Mouse (Mus musculus): ENCODE results near the gene Atp5b. TPM values are rescaled to one million over a fixed set of nuclear protein-coding genes. Genes with fewer than 3 reads are reported as not detected.

Gene Atp5b
- polyA plus RNA-seq, 1 experiment from 2014 or later: 2,546 TPM

DNA sequence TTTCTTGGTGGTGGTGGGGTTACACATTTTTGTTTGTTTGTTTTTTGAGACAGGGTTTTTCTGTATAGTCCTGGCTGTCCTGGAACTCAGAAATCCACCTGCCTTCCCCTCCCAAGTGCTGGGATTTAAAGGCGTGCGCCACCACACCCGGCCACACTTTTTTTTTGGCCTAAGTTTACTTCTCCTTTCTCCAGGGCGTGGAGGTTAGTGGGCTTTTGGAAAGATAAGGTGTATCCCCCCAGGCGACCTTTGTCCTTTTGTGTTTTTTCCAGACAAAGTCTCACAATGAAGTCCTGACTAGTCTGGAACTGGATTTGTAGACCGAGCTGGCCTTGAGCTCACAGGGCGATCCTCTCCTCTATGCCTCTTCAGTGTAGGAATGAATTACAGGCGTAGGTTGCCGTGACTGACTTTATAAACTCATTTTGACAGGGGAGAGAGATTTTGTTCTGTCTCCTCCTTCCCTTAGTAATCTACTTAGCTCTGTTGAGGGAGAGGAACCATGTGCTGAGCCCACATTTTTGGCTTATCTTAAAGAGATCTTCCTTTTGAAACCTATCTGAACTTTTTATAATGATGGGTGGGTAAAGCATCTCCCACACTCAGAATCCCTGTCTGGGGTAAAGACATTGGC is 12.0 kb downstream of the Atp5b start:
- ATAC-seq (no peak), DNase-seq (ENCODE audit: low read depth, low spot score) (no peak)
- ChIA-PET CTCF (interaction anchor here (0.9 to 1.6 kb wide), 2 partner anchors 10 to 91 kb away, joined by 4 to 6 read pairs; no protein-coding TSS in a partner anchor), POLR2A (interaction anchor here (1.1 to 1.8 kb wide), 3 partner anchors 12 to 59 kb away, joined by 4 to 5 read pairs (median 5); partner anchors contain the start of genes Atp5b and Naca)
- TF ChIP-seq CTCF (IDR thresholded peaks at IDR 0.05): no peak
- in situ Hi-C loops (cut with MboI; ENCODE audit: low pct_unique_long_range_greater_than_20kb): no loop called here
- no peaks in the 10 kb centered on the region for H3K27me3 ChIP-seq

DNA sequence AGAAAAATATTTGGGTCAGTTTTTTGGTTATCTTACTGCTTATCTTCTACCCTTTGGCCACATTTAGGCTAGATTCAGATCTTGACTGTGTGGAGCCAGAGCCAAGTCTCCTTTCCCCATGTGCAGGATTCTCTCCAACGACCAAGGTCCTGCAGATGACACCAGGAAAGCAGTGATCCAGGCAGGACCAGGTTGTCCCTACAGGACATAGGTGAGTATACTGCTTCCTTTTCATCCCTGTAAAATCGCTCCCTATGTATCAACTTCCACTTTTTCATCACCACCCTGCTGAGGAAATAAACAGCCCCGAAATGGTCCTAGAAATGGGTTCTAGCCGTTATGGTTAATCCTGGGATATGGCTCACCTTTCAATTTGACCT is 13.2 kb downstream of the Atp5b start:
- ATAC-seq: no peak
- CTCF ChIA-PET: interaction anchor here (1.6 kb wide), 1 partner anchor 11 kb away, joined by 4 read pairs; no protein-coding TSS in a partner anchor

DNA sequence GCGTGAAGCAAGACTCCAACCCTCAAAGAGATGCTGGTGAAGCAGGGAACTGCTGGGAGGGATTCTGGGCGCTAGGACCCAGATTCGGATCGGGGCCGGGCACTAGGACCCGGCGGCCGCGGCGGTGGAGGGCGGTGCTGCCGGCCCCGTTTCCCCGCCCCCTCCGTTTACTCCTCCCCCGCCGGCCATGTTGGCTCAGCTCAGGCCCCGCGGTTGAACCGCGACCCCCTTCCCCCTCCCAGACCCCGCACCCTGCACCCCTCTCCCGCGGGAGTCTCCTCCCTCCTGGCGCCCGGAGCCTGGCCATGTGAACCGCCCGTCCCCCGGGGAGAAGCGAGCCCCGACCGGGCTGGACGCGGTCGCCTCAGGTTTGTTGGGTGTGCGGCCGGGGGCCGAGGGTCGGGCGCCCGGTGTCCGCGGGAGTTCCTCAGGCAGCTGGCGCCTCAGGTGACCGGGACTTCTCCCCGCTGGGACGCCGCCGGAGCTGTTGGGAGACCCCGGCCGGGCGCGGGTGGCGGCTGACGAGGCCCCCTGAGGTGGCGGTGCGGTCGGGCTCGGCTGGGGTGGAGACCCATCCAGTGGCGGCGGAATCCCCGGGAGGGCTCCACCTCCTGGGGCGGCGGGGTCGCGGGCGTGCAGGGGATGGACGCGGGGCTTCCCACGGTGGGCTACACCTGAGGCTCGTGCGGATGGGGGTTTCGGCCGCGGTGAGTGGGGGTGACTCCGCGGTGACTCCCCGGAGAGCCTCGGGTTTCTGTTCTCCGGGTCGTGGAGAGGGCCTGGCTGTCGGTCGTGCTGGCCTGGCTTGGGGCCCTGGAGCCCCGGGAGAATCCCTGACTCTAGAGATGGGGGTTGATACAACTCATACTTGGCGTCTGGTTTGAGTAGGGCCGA is 13.9 kb downstream of the Atp5b start:
- DNase-seq (ENCODE audit: low read depth, low spot score) (no peak), ATAC-seq (peak; percentile 15)
- ChIA-PET CTCF (no interaction called here), POLR2A (interaction anchor here (1.9 kb wide), 1 partner anchor 13 kb away, joined by 5 read pairs; no protein-coding TSS in a partner anchor)
- H3K27me3 ChIP-seq: no peaks in the 10 kb centered on the region
- TF ChIP-seq CTCF (IDR thresholded peaks at IDR 0.05): no peak
- in situ Hi-C loops (cut with MboI; ENCODE audit: low pct_unique_long_range_greater_than_20kb): no loop called here

More for the DNA sequence above, 13.2 kb downstream of the Atp5b start:
- H3K27me3 ChIP-seq: no peaks in the 10 kb centered on the region
- POLR2A ChIA-PET: interaction anchor here (1.1 kb wide), 1 partner anchor 44 kb away, joined by 5 read pairs; no protein-coding TSS in a partner anchor
- in situ Hi-C loops (cut with MboI; ENCODE audit: low pct_unique_long_range_greater_than_20kb): no loop called here
- no peak for TF ChIP-seq CTCF (IDR thresholded peaks at IDR 0.05)
- DNase-seq (ENCODE audit: low read depth, low spot score): no peak

DNA sequence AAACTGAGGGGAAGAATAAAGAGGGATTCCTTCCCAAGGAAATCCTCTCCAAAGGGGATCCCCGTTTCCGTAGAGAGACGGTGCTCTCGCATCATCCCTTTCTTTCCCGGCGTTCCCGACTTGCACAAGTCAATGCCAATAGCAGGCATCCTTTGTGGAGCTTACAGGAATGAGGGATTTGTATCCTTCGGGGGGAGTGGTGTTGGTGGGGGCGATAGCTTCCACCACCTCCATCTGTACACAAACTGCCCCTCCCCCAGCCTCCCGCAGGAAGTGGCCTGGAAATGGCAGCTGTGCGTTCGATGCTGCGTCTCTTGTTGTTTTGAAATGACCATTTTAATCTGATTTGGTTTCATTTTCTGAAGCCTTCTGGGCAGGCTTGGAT is 14.5 kb downstream of the Atp5b start:
- no peak for ATAC-seq
- ChIA-PET POLR2A (interaction anchor here (1.9 kb wide), 1 partner anchor 14 kb away, joined by 5 read pairs; no protein-coding TSS in a partner anchor), CTCF (interaction anchor here (0.9 kb wide), 1 partner anchor 92 kb away, joined by 3 read pairs; no protein-coding TSS in a partner anchor)
- H3K27me3 ChIP-seq: no peaks in the 10 kb centered on the region
- TF ChIP-seq CTCF (IDR thresholded peaks at IDR 0.05): no peak
- in situ Hi-C loops (cut with MboI; ENCODE audit: low pct_unique_long_range_greater_than_20kb): no loop called here
- DNase-seq (ENCODE audit: low read depth, low spot score): no peak

DNA sequence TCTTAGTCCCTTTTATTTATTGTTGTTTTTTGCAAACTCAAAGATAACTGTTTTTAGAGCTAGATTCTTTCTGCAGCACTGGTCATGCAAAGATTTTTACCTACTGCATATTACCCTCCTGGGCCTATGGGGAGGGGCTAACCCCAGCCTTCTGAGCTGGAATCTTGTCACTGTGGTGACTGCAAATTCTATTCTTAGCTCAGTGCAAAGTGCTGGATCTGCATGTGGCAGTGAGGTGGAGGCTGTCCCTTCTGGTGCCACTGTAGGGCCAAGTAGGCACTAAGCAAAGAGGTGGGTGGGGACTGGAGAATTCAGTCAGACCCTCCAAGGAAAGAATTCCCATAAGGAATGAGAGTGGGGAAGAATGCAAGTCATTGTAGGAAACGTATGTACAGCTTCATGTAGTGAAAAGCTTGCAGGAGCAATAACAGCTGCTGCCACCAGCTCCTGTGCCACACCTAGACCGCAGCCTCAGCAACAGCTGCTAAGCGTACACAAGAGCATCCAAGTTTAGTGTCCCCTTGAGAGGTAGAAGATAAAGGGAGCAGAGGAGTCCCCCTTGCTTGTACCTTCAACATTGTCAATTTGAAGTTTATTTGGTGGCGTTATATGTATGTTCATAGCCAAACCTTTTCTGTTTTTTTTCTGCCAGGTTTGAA is 27.2 kb downstream of the Atp5b start:
- ATAC-seq (no peak), DNase-seq (ENCODE audit: low read depth, low spot score) (no peak)
- CTCF ChIA-PET: interaction anchor here (1.5 kb wide), 1 partner anchor 31 kb away, joined by 3 read pairs; no protein-coding TSS in a partner anchor
- no peak for TF ChIP-seq CTCF (IDR thresholded peaks at IDR 0.05)
- in situ Hi-C loops (cut with MboI; ENCODE audit: low pct_unique_long_range_greater_than_20kb): no loop called here
- H3K27me3 ChIP-seq: no peaks in the 10 kb centered on the region
- POLR2A ChIA-PET: no interaction called here

DNA sequence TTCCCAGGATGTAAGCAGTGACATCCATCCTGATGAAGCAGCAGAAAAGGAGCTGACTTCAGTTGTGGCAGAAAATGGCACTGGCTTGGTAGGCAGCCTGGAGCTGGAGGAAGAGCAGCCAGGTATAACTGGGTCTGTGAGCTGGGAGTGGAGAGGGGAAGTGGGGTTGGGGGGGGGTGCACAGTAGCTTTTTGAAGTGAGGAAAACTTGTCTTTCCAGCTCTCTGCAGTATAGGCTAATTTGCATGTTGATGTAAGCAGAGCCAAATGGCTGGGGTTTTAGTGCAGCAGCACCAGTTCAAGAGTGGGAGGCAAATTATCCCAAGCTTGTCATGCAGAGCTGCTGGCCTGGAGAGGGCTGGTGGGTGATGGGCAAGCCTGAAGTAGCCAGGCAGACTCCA is 28.2 kb downstream of the Atp5b start:
- H3K27me3 ChIP-seq: no peaks in the 10 kb centered on the region
- no peak for TF ChIP-seq CTCF (IDR thresholded peaks at IDR 0.05)
- ChIA-PET CTCF (interaction anchor here (1.4 to 1.7 kb wide), 4 partner anchors 10 to 75 kb away, joined by 3 to 5 read pairs (median 4); partner anchors contain the start of gene Baz2a), POLR2A (interaction anchor here (0.9 to 1.4 kb wide), 2 partner anchors 9 to 65 kb away, joined by 3 to 4 read pairs; no protein-coding TSS in a partner anchor)
- ATAC-seq (no peak), DNase-seq (ENCODE audit: low read depth, low spot score) (no peak)
- in situ Hi-C loops (cut with MboI; ENCODE audit: low pct_unique_long_range_greater_than_20kb): no loop called here

DNA sequence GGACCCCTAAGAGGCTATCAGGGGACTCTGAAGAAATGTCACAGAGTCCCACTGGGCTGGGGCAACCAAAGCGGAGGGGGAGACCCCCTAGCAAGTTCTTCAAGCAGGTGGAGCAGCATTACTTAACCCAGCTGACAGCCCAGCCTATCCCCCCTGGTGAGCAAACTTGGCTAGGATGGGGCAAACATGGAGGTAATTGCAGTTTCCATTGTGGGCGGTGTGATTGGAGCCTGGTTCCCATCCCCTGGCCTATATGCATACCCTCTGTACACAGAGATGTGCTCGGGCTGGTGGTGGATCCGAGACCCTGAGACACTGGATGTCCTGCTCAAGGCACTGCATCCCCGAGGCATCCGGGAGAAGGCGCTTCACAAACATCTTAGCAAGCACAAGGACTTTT is 40.8 kb downstream of the Atp5b start:
- ChIA-PET CTCF (no interaction called here), POLR2A (no interaction called here)
- TF ChIP-seq CTCF (IDR thresholded peaks at IDR 0.05): no peak
- H3K27me3 ChIP-seq: no peaks in the 10 kb centered on the region
- DNase-seq (ENCODE audit: low read depth, low spot score) (no peak), ATAC-seq (no peak)
- in situ Hi-C loops (cut with MboI; ENCODE audit: low pct_unique_long_range_greater_than_20kb): no loop called here

DNA sequence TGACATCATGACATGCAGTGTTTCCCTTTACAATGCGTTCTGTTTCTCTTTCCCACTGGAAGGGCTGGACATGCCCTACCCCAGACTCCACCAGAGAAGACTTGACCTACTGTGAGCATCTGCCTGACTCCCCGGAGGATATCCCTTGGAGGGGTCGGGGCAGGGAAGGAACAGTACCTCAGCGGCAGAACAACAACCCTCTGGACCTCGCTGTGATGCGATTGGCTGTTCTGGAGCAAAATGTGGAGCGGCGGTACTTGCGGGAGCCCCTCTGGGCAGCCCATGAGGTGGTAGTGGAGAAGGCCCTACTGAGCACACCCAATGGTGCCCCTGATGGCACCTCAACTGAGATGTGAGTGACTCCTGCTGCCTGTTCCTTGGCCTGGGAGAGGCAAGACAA is 41.8 kb downstream of the Atp5b start:
- CTCF ChIA-PET: no interaction called here
- POLR2A ChIA-PET: no interaction called here
- in situ Hi-C loops (cut with MboI; ENCODE audit: low pct_unique_long_range_greater_than_20kb): no loop called here
- ATAC-seq (no peak), DNase-seq (ENCODE audit: low read depth, low spot score) (no peak)
- no peak for TF ChIP-seq CTCF (IDR thresholded peaks at IDR 0.05)
- H3K27me3 ChIP-seq: no peaks in the 10 kb centered on the region

DNA sequence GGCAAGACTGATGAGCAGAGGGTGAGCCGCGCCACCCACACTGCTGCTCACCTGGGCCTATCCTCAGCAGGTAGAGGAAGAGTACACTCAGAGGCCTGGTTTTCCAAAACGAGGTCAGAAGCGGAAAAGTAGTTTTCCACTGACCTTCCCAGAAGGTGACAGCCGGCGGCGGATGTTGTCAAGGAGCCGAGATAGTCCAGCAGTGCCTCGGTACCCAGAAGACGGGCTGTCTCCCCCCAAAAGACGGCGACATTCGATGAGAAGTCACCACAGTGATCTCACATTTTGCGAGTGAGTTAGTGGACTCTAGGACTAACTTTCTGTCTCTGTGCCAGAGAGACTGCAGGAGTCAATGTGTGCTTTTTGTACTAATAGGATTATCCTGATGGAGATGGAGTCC is 42.9 kb downstream of the Atp5b start:
- ChIA-PET POLR2A (interaction anchor here (0.8 kb wide), 1 partner anchor 13 kb away, joined by 3 read pairs; no protein-coding TSS in a partner anchor), CTCF (interaction anchor here (2.6 kb wide), 1 partner anchor 14 kb away, joined by 8 read pairs; no protein-coding TSS in a partner anchor)
- in situ Hi-C loops (cut with MboI; ENCODE audit: low pct_unique_long_range_greater_than_20kb): no loop called here
- DNase-seq (ENCODE audit: low read depth, low spot score) (no peak), ATAC-seq (no peak)
- TF ChIP-seq CTCF (IDR thresholded peaks at IDR 0.05): no peak
- H3K27me3 ChIP-seq: no peaks in the 10 kb centered on the region

DNA sequence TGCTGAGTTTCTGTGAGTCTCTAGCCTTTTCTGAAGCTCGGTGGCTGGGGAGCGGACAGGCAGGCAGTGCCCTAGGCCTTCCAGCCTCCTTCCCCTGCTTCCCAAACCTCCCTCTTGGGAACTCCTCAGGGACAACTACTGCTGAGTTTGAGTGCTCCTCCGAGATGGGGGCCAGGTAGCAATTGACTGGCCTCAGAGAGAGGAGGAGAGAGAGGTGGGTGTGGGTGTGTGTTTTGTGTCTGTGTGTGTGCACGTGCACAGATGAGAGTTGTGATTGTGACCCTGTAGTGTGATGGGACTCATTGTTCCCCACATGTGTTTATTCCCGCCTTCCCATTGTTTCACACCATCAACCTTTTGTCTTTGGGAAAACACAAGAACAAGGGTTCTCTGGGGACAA is 44.4 kb downstream of the Atp5b start:
- ChIA-PET CTCF (interaction anchor here (0.9 to 2.6 kb wide), 2 partner anchors 13 to 37 kb away, joined by 3 to 8 read pairs; partner anchors contain the start of gene Baz2a), POLR2A (no interaction called here)
- no peak for TF ChIP-seq CTCF (IDR thresholded peaks at IDR 0.05)
- ATAC-seq: no peak
- no peak for DNase-seq (ENCODE audit: low read depth, low spot score)
- in situ Hi-C loops (cut with MboI; ENCODE audit: low pct_unique_long_range_greater_than_20kb): no loop called here
- no peaks in the 10 kb centered on the region for H3K27me3 ChIP-seq

Measured in Patski (cell line).